9 mouse cellular contexts compared by ENCODE assay signal in genomic region chr17:56474311-56474830, GRCm38 (mm10). TPM values are rescaled to one million over a fixed set of nuclear protein-coding genes. Genes with fewer than 3 reads are reported as not detected.
DNase-seq lines count a peak whose midpoint lies in the region; ATAC-seq lines count a peak whose summit lies in the region.
"Had no signal": no experiment of that assay in that cellular context is flagged by ENCODE, and none has a peak within 500 bp of the region (broad histone marks: within the 10 kb centered on the region; RNA-seq: fewer than 3 reads in every experiment).

No protein-coding gene starts in this region.

- H3K4me2 ChIP-seq in embryonic facial prominence, embryonic 12.5 days (replicated peaks), result peak overlapping the region; percentile 97
- peak overlapping the region; percentile 99 for H3K4me2 ChIP-seq in hindbrain, embryonic 14.5 days (replicated peaks)
- peak overlapping the region; percentile 93 for H3K4me2 ChIP-seq in midbrain, embryonic 16.5 days (ENCODE audit: low read length)

- ATAC-seq in embryonic facial prominence, embryonic 12.5 days (ENCODE audit: insufficient number of reproducible peaks, insufficient read depth, low FRiP score, low TSS enrichment), result no peak
- ATAC-seq in hindbrain, embryonic 14.5 days (ENCODE audit: low FRiP score), result no peak
- no peak for ATAC-seq in midbrain, embryonic 16.5 days

- H3K27ac ChIP-seq in embryonic facial prominence, embryonic 12.5 days, result no peak overlapping the region
- peak overlapping the region; percentile 96 for H3K27ac ChIP-seq in hindbrain, embryonic 14.5 days
- H3K27ac ChIP-seq in midbrain, embryonic 16.5 days (ENCODE audit: low read length), result peak overlapping the region; percentile 99

- H3K27me3 ChIP-seq in embryonic facial prominence, embryonic 12.5 days, result peaks cover 52% of the 10 kb centered on the region
- no peaks in the 10 kb centered on the region for H3K27me3 ChIP-seq in hindbrain, embryonic 14.5 days (ENCODE audit: control insufficient read depth, insufficient read depth, low read length)
- no peaks in the 10 kb centered on the region for H3K27me3 ChIP-seq in midbrain, embryonic 16.5 days (ENCODE audit: control insufficient read depth, insufficient read depth, low read depth, low read length)

- peak overlapping the region; percentile 87 for H3K9ac ChIP-seq in embryonic facial prominence, embryonic 12.5 days
- peak overlapping the region; percentile 91 for H3K9ac ChIP-seq in hindbrain, embryonic 14.5 days
- peak overlapping the region; percentile 100 for H3K9ac ChIP-seq in midbrain, embryonic 16.5 days (ENCODE audit: low read depth, low read length)

- H3K9me3 ChIP-seq in embryonic facial prominence, embryonic 12.5 days, result no peaks in the 10 kb centered on the region
- no peaks in the 10 kb centered on the region for H3K9me3 ChIP-seq in hindbrain, embryonic 14.5 days (ENCODE audit: control insufficient read depth, low read length)
- H3K9me3 ChIP-seq in midbrain, embryonic 16.5 days (replicated peaks; ENCODE audit: control insufficient read depth, low read length, poor library complexity, severe bottlenecking), result no peaks in the 10 kb centered on the region

- DNase-seq in layer of hippocampus, postnatal 10 days (ENCODE audit: low spot score in 2 of 2), result peak; percentile 54 to 65
- DNase-seq in layer of hippocampus, adult 18-20 months (ENCODE audit: low spot score in 2 of 2), result no peak
- no peak for DNase-seq in hindbrain, embryonic 14.5 days (ENCODE audit: low spot score)
- DNase-seq in layer of hippocampus, adult 11-12 months (ENCODE audit: low spot score), result no peak
- DNase-seq in spleen, postnatal 10 days (ENCODE audit: low spot score in 2 of 2), result no peak
- DNase-seq in gastrocnemius, postnatal 25 days, result no peak

- WGBS in embryonic facial prominence, embryonic 12.5 days, result 4% methylated on average over 32 of the region's 32 CpGs
- WGBS in hindbrain, embryonic 14.5 days, result 3% methylated on average over 25 of the region's 32 CpGs
- WGBS in midbrain, embryonic 16.5 days, result 3% methylated on average over 32 of the region's 32 CpGs

- no peaks in the 10 kb centered on the region for H3K36me3 ChIP-seq in embryonic facial prominence, embryonic 12.5 days
- no peaks in the 10 kb centered on the region for H3K36me3 ChIP-seq in hindbrain, embryonic 14.5 days (replicated peaks; ENCODE audit: control insufficient read depth, insufficient read depth)
- H3K36me3 ChIP-seq in midbrain, embryonic 16.5 days (ENCODE audit: control insufficient read depth, insufficient read depth, low read length), result no peaks in the 10 kb centered on the region; the same call in 1 of the 2 replicates

- H3K4me1 ChIP-seq in embryonic facial prominence, embryonic 12.5 days, result peaks cover 53% of the 10 kb centered on the region
- peaks cover 45% of the 10 kb centered on the region for H3K4me1 ChIP-seq in hindbrain, embryonic 14.5 days (replicated peaks; ENCODE audit: control insufficient read depth, insufficient read depth, low read length)
- peaks cover 48% of the 10 kb centered on the region for H3K4me1 ChIP-seq in midbrain, embryonic 16.5 days (ENCODE audit: control insufficient read depth, insufficient read depth, low read length)

- H3K4me3 ChIP-seq in embryonic facial prominence, embryonic 12.5 days, result peak overlapping the region; percentile 87
- peak overlapping the region; percentile 87 for H3K4me3 ChIP-seq in hindbrain, embryonic 14.5 days (replicated peaks; ENCODE audit: low read length)
- peak overlapping the region; percentile 96 for H3K4me3 ChIP-seq in midbrain, embryonic 16.5 days (ENCODE audit: low read depth, low read length)

RNA-seq across cellular contexts. Expression of gene Ptprs, which starts 1.9 kb away (rescaled TPM):
- total RNA-seq in layer of hippocampus, postnatal 10 days (2021), result 100 to 1,000 TPM; 817 to 911 TPM
- total RNA-seq in layer of hippocampus, adult 18-20 months (2021), result 100 to 1,000 TPM; 608 to 624 TPM
- polyA plus RNA-seq in embryonic facial prominence, embryonic 12.5 days (2016; fragmentation: Nextera tagmentation; extraction: Ambion mirVana), result 158 and 167 TPM in 2 replicates
- polyA plus RNA-seq in hindbrain, embryonic 14.5 days (2014; fragmentation: Nextera tagmentation; extraction: Ambion mirVana), result 272 and 276 TPM in 2 replicates
- 293 and 299 TPM in 2 replicates for polyA plus RNA-seq in midbrain, embryonic 16.5 days (2015; fragmentation: Nextera tagmentation; extraction: Ambion mirVana)
- 10 to 100 TPM; 37.7 to 39.6 TPM for total RNA-seq in gastrocnemius, postnatal 25 days (2021)

RNA-seq across cellular contexts. Expression of gene Znrf4, which starts 37.9 kb away (rescaled TPM):
- not detected for total RNA-seq in layer of hippocampus, postnatal 10 days (2021)
- not detected for total RNA-seq in layer of hippocampus, adult 18-20 months (2021)
- polyA plus RNA-seq in embryonic facial prominence, embryonic 12.5 days (2016; fragmentation: Nextera tagmentation; extraction: Ambion mirVana), result not detected in 2 replicates
- polyA plus RNA-seq in hindbrain, embryonic 14.5 days (2014; fragmentation: Nextera tagmentation; extraction: Ambion mirVana), result not detected in 2 replicates
- not detected in 2 replicates for polyA plus RNA-seq in midbrain, embryonic 16.5 days (2015; fragmentation: Nextera tagmentation; extraction: Ambion mirVana)
- not detected for total RNA-seq in gastrocnemius, postnatal 25 days (2021)
- polyA plus RNA-seq: brain, embryonic 14.5 days had no signal

Comparison
In these comparisons a context has a peak if more than half of its experiments do, and no peak if none do; other contexts are left out.
1. DNase-seq: peak in layer of hippocampus, postnatal 10 days (2 of 2); none in layer of hippocampus, adult 18-20 months (0 of 2), hindbrain, embryonic 14.5 days (single experiment), layer of hippocampus, adult 11-12 months (single experiment), spleen, postnatal 10 days (0 of 2) and gastrocnemius, postnatal 25 days (single experiment).
2. RNA of gene Ptprs, which starts 1.9 kb away (total RNA-seq): 817 to 911 TPM in layer of hippocampus, postnatal 10 days and 608 to 624 TPM in layer of hippocampus, adult 18-20 months; 37.7 to 39.6 TPM in gastrocnemius, postnatal 25 days; every median in the first group is over 10 times any median in the second.
3. Peak in every context shown above with its lines, with median percentiles within 50 percentile points of each other: H3K4me2 ChIP-seq, H3K4me3 ChIP-seq and H3K9ac ChIP-seq.